Mouse (Mus musculus) forebrain, embryonic 15.5 days (tissue): ENCODE results near the gene Tmem145. TPM values are rescaled to one million over a fixed set of nuclear protein-coding genes. Genes with fewer than 3 reads are reported as not detected.

ENCODE experiments used
- ATAC-seq: fragments of 200-750 bp; cut with Nextera tagmentation; replicated peaks from 2 replicates; pipeline ENCODE4 v1.8.0; 2017; ENCODE audit warnings: mild to moderate bottlenecking, moderate TSS enrichment, moderate library complexity
- H3K27ac ChIP-seq: fragments of 300-500 bp; sonication (generic); replicated peaks from 2 replicates; pipeline ENCODE4 v1.5.1; 2015; ENCODE audit warnings: mild to moderate bottlenecking, inconsistent platforms
- H3K27me3 ChIP-seq: fragments of 300-500 bp; sonication (generic); 2 replicates; pipeline ENCODE4 v1.6.1; 2015; ENCODE audit warnings: inconsistent platforms
- H3K36me3 ChIP-seq: fragments of 300-500 bp; sonication (generic); 2 replicates; pipeline ENCODE4 v1.6.1; 2015; ENCODE audit warnings: mild to moderate bottlenecking, inconsistent platforms
- H3K4me1 ChIP-seq: fragments of 300-500 bp; sonication (generic); 2 replicates; pipeline ENCODE4 v1.6.1; 2015; ENCODE audit warnings: inconsistent platforms
- H3K4me2 ChIP-seq: fragments of 300-500 bp; sonication (generic); replicated peaks from 2 replicates; pipeline ENCODE4 v1.6.1; 2015; ENCODE audit warnings: mild to moderate bottlenecking, inconsistent platforms
- H3K4me3 ChIP-seq: fragments of 300-500 bp; sonication (generic); 2 replicates; pipeline ENCODE4 v1.5.1; 2015; ENCODE audit warnings: mild to moderate bottlenecking, inconsistent platforms
- H3K9ac ChIP-seq: fragments of 300-500 bp; sonication (generic); replicated peaks from 2 replicates; pipeline ENCODE4 v1.6.1; 2015; ENCODE audit warnings: mild to moderate bottlenecking, inconsistent platforms
- H3K9me3 ChIP-seq: fragments of 300-500 bp; sonication (generic); 2 replicates; pipeline ENCODE4 v1.6.1; 2016; ENCODE audit warnings: inconsistent platforms
- WGBS: fragments of 180-500 bp; shearing (Covaris S2); methylation state at CpG from one replicate; pipeline ENCODE4 v1.1.7; 2015; ENCODE audit warnings: mixed read lengths; 5-methylcytosine and 5-hydroxymethylcytosine counted together
- polyA plus RNA-seq: library from polyadenylated mRNA; unstranded; fragments of >200 nt; fragmentation: Nextera tagmentation; extraction: Ambion mirVana; gene quantifications from 2 replicates; pipeline ENCODE4 v1.2.1, GENCODE M21; 2015

Tmem145 gene
- polyA plus RNA-seq, 1 experiment from 2014 or later = 32.3 TPM

GRCm38 (mm10) chr7:25270652-25271633, 35.0 kb upstream of the Tmem145 start:
- Histone ChIP-seq H3K27me3 (no peaks in the 10 kb centered on the region), H3K9me3 (no peaks in the 10 kb centered on the region), H3K9ac (no peak overlapping the region), H3K4me3 (no peak overlapping the region), H3K27ac (no peak overlapping the region), H3K4me2 (no peak overlapping the region), H3K4me1 (peaks cover 39% of the 10 kb centered on the region), H3K36me3 (peaks cover 19% of the 10 kb centered on the region)
- WGBS = 90% methylated on average over 35 of the region's 35 CpGs
- no peak for ATAC-seq

DNA sequence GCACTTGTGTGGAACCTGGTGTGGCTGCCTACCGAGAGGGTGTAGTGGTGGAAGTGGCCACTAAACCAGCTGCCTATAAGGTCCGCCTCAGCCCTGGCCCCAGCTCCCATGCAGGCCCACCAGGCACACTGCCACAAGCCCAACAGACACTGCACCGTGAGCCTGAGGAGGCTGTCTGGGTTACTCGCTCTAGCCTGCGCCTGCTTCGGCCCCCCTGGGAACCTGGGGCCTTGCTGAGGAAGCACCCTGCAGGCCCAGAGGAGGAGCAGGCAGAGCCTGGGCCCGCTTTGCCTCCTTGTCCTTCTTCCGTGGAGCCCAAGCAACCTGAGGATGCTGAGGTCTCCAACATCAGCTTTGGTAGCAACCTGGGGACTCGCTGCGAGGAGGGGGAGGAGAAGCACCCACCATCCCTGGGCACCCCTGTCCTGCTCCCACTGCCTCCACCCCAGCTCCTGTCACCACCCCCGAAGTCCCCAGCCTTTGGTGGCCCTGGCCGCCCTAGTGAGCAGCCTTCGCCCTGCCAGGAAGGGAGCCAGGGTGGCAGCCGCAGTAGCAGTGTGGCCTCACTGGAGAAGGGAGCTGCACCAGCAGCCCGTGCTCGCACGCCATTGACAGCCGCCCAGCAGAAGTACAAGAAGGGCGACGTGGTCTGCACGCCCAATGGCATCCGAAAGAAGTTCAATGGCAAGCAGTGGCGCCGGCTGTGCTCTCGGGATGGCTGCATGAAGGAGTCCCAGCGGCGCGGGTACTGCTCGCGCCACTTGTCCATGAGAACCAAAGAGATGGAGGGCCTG, 34.1 kb upstream of the Tmem145 start:
- Histone ChIP-seq H3K27me3 (no peaks in the 10 kb centered on the region), H3K27ac (no peak overlapping the region), H3K9ac (no peak overlapping the region), H3K36me3 (peaks cover 19% of the 10 kb centered on the region), H3K4me1 (peaks cover 46% of the 10 kb centered on the region), H3K4me2 (no peak overlapping the region), H3K9me3 (no peaks in the 10 kb centered on the region), H3K4me3 (no peak overlapping the region)
- WGBS = 90% methylated on average over 30 of the region's 30 CpGs
- no peak for ATAC-seq

GRCm38 (mm10) chr7:25272445-25273258, 33.3 kb upstream of the Tmem145 start:
- 90% methylated on average over 38 of the region's 38 CpGs for WGBS
- Histone ChIP-seq H3K27ac (no peak overlapping the region), H3K4me1 (peaks cover 47% of the 10 kb centered on the region), H3K27me3 (no peaks in the 10 kb centered on the region), H3K36me3 (peaks cover 19% of the 10 kb centered on the region), H3K9me3 (no peaks in the 10 kb centered on the region), H3K4me2 (no peak overlapping the region), H3K4me3 (no peak overlapping the region), H3K9ac (no peak overlapping the region)
- ATAC-seq = no peak

- Histone ChIP-seq H3K4me1 (peaks cover 52% of the 10 kb centered on the region), H3K27me3 (no peaks in the 10 kb centered on the region), H3K36me3 (peaks cover 19% of the 10 kb centered on the region), H3K4me3 (no peak overlapping the region), H3K4me2 (no peak overlapping the region), H3K9me3 (no peaks in the 10 kb centered on the region), H3K27ac (no peak overlapping the region), H3K9ac (peak overlapping the region; percentile 35; the same call in 1 of the 2 replicates)
- no peak for ATAC-seq
- 92% methylated on average over 22 of the region's 22 CpGs for WGBS
These were observed 32.4 kb upstream of the Tmem145 start for GRCm38 (mm10) chr7:25273259-25274241.

DNA sequence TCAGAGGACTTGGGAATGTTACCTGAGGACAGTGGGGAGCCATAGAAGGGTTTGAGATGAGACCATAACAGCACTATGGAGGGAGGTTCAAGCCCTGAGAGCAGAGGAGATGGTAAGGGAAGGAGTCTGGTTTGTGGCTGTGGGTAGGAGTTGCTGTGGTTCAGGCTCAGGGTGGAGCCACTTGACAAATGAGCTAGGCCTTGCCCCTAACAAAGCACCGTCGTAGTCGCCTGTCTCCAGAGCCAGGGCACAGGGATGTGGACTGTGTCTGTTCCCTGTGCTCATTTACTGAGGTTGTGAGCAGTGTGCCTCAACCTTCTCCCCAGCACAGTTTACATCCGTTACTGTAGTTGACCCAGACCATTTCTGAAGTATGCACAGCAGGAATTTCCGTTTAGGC, 31.3 kb upstream of the Tmem145 start:
- no peak for ATAC-seq
- Histone ChIP-seq H3K4me2 (no peak overlapping the region), H3K4me1 (peaks cover 45% of the 10 kb centered on the region), H3K9me3 (no peaks in the 10 kb centered on the region), H3K27me3 (no peaks in the 10 kb centered on the region), H3K27ac (no peak overlapping the region), H3K4me3 (no peak overlapping the region), H3K36me3 (peaks cover 19% of the 10 kb centered on the region), H3K9ac (0 out of 2 replicates have a peak overlapping the region, but pooled peaks have one; percentile 35)
- 67% methylated on average over 5 of the region's 5 CpGs for WGBS

- Histone ChIP-seq H3K9me3 (no peaks in the 10 kb centered on the region), H3K27me3 (no peaks in the 10 kb centered on the region), H3K4me3 (no peak overlapping the region), H3K27ac (no peak overlapping the region), H3K36me3 (peaks cover 19% of the 10 kb centered on the region), H3K4me2 (no peak overlapping the region), H3K4me1 (peaks cover 45% of the 10 kb centered on the region), H3K9ac (no peak overlapping the region)
- WGBS = 88% methylated on average over 3 of the region's 3 CpGs
- ATAC-seq = no peak
These were observed 30.9 kb upstream of the Tmem145 start for GRCm38 (mm10) chr7:25274996-25275395.

DNA sequence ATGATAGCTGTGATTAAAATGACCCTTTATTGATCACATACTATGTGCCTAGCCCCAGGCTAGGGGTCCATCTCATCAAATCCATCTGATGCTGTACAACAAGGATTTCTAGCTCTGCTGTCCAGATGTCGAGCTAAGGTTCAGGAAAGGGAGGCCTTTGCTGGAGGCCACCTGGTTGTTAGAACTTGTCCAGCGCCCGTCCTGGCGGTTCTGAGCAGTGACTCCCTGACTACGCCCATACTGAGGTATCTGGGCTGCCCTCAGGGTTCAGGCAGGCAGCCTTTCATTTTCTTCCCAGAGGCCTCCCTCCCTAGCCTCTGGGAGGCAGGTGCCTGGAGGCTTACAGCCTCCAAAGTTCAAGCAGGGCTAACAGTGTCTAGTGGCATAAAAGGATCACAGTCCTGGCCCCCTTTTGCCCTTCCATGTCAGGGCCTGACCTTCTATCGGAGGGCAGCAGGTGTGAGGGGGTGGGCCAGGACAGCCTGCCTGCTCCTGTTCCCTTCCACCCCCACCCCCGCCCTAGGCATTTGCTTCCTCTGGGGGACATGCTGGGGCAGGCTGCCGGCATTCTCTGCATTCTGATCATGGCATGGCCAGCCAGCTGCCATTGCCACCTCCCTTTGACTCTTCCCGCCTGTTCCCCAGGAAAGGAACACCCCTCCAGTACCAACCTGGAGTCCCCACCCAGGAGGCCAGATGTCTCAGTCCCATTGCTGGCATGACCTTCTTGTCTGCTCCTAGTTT, 30.2 kb upstream of the Tmem145 start:
- H3K4me1 ChIP-seq = peaks cover 49% of the 10 kb centered on the region
- no peaks in the 10 kb centered on the region for H3K9me3 ChIP-seq
- WGBS = 67% methylated on average over 9 of the region's 9 CpGs
- ATAC-seq = no peak
- no peak overlapping the region for H3K4me3 ChIP-seq
- peaks cover 19% of the 10 kb centered on the region for H3K36me3 ChIP-seq
- H3K27me3 ChIP-seq = no peaks in the 10 kb centered on the region
- 0 out of 2 replicates have a peak overlapping the region, but pooled peaks have one; percentile 5 for H3K9ac ChIP-seq
- H3K4me2 ChIP-seq = no peak overlapping the region
- no peak overlapping the region for H3K27ac ChIP-seq

GRCm38 (mm10) chr7:25277405-25277804, 28.5 kb upstream of the Tmem145 start:
- H3K4me1 ChIP-seq = peaks cover 59% of the 10 kb centered on the region
- peak overlapping the region; percentile 70; the same call in 1 of the 2 replicates for H3K4me3 ChIP-seq
- ATAC-seq = no peak
- H3K9ac ChIP-seq = peak overlapping the region; percentile 79; the same call in 1 of the 2 replicates
- H3K9me3 ChIP-seq = no peaks in the 10 kb centered on the region
- peak overlapping the region; percentile 100 for H3K27ac ChIP-seq
- H3K27me3 ChIP-seq = no peaks in the 10 kb centered on the region
- H3K36me3 ChIP-seq = peaks cover 10% of the 10 kb centered on the region
- 92% methylated on average over 4 of the region's 4 CpGs for WGBS
- peak overlapping the region; percentile 75 for H3K4me2 ChIP-seq

DNA sequence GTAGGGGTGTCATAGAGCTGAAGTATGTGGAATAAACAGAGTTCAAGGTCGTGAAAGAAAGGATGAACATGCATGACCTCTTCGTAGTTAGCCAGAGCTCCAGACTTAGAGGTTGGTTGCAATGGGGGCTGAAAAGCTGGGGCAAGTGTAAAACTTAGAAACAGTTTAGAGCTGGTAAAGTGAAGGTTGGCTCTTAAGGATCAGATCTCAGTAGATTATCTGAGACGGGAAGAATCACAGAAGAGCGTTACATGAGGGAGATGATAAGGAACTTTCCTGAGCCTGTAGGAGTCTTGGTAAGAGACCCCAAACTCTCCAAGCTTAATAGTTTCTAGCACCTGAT, 27.9 kb upstream of the Tmem145 start:
- 11% methylated on average over 4 of the region's 4 CpGs for WGBS
- peak overlapping the region; percentile 75 for H3K4me2 ChIP-seq
- peak overlapping the region; percentile 100 for H3K27ac ChIP-seq
- H3K27me3 ChIP-seq = no peaks in the 10 kb centered on the region
- no peak for ATAC-seq
- H3K36me3 ChIP-seq = peaks cover 4% of the 10 kb centered on the region
- H3K9ac ChIP-seq = peak overlapping the region; percentile 79
- H3K4me1 ChIP-seq = peaks cover 59% of the 10 kb centered on the region
- H3K9me3 ChIP-seq = no peaks in the 10 kb centered on the region
- peak overlapping the region; percentile 70 for H3K4me3 ChIP-seq

DNA sequence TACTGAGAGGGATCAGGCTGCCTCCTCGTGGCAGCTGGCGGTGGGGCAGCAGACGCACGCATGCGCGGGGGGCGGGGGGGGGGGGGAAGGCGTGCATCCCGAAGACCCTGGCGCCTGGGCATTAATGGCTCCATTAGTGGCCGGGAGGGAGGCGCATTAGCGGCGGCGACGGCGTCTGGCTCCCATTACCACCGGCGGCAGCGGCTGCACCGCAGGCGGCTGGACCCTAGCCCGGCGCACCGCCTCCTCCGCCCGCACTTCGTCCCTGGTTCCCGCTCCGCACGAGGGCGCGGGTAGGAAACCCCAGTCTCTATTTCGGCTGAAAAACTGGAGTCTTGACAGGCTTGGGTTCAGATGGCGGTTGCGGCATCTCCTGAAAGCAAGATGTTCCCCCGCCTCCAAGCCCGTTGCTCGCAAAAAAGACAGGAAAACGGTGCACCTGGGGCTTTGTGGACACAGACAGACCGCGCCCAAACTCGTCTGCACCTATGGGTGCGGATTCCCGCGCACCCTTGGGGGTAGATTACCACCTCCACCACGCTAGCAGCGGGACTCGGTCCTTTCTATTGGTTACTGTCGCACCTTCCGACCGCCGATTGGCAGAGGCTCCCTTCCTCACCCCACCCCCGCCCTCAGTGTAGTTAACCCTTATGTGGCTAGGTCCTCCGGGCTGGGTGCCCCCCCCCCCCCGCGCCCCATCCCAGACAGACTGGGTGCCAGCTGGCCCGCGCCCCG, 27.4 kb upstream of the Tmem145 start:
- Histone ChIP-seq H3K36me3 (no peaks in the 10 kb centered on the region), H3K9me3 (no peaks in the 10 kb centered on the region), H3K27ac (peak overlapping the region; percentile 100), H3K9ac (peak overlapping the region; percentile 79), H3K4me2 (peak overlapping the region; percentile 75), H3K4me3 (peak overlapping the region; percentile 70), H3K4me1 (peaks cover 64% of the 10 kb centered on the region), H3K27me3 (no peaks in the 10 kb centered on the region)
- peak; percentile 79 for ATAC-seq
- under 1% methylated on average over 55 of the region's 60 CpGs for WGBS
